Mouse (Mus musculus) activated CD4-positive, CD25-positive, alpha-beta regulatory T cell, adult 9 weeks (primary cell): ENCODE measurements around the gene Angptl7. TPM values are rescaled to one million over a fixed set of nuclear protein-coding genes. Genes with fewer than 3 reads are reported as not detected.

ENCODE experiments used
- polyA plus RNA-seq: library from polyadenylated mRNA; unstranded; fragments of 100-300 nt; shearing (Covaris generic); gene quantifications from one replicate; pipeline ENCODE4 v1.2.1, GENCODE M21; 2017

The Angptl7 gene
- polyA plus RNA-seq, result 0.21 TPM

GRCm38 (mm10) chr4:148500410-148500867, at the start of gene Angptl7:
Gene Angptl7, minus strand, starts transcription at chr4:148500460.

GRCm38 (mm10) chr4:148448179-148448852, 51.9 kb downstream of the Angptl7 start, which contains the start of gene Mtor:
Gene Mtor, plus strand, starts transcription at chr4:148448611.

Other genes with a start within 250 kb of the Angptl7 start
- not detected for gene Disp3, start 212.5 kb downstream of the Angptl7 start, polyA plus RNA-seq
- gene Ubiad1, start 55.7 kb downstream of the Angptl7 start, polyA plus RNA-seq, result 21.7 TPM
- 29.3 TPM for gene Mtor, start 51.8 kb downstream of the Angptl7 start, polyA plus RNA-seq
- 120 TPM for gene Exosc10, start 58.0 kb upstream of the Angptl7 start, polyA plus RNA-seq
- 13.7 TPM for gene Srm, start 91.0 kb upstream of the Angptl7 start, polyA plus RNA-seq
- 0.20 TPM for gene Masp2, start 102.1 kb upstream of the Angptl7 start, polyA plus RNA-seq
- gene Tardbp, start 126.6 kb upstream of the Angptl7 start, polyA plus RNA-seq, result 287 TPM
- not detected for gene Gm572, start 142.9 kb upstream of the Angptl7 start, polyA plus RNA-seq